Mouse (Mus musculus) limb, embryonic 15.5 days (tissue): ENCODE measurements around the gene Arhgef26. TPM values are rescaled to one million over a fixed set of nuclear protein-coding genes. Genes with fewer than 3 reads are reported as not detected.

ENCODE experiments used
- ATAC-seq: fragments of 200-750 bp; cut with Nextera tagmentation; 2 replicates; pipeline ENCODE4 v1.8.0; 2017; ENCODE audit warnings: low read depth, moderate TSS enrichment; ENCODE audit not compliant: insufficient number of reproducible peaks, low FRiP score, low TSS enrichment
- H3K27ac ChIP-seq: fragments of 300-500 bp; sonication (generic); 2 replicates; pipeline ENCODE4 v1.5.1; 2015; ENCODE audit warnings: moderate library complexity, mild to moderate bottlenecking, inconsistent platforms
- H3K27me3 ChIP-seq: fragments of 300-500 bp; sonication (generic); 2 replicates; pipeline ENCODE4 v1.6.1; 2015; ENCODE audit warnings: inconsistent platforms
- H3K36me3 ChIP-seq: fragments of 300-500 bp; sonication (generic); 2 replicates; pipeline ENCODE4 v1.6.1; 2015; ENCODE audit warnings: inconsistent platforms
- H3K4me1 ChIP-seq: fragments of 300-500 bp; sonication (generic); 2 replicates; pipeline ENCODE4 v1.6.1; 2015; ENCODE audit warnings: inconsistent platforms
- H3K4me2 ChIP-seq: fragments of 300-500 bp; sonication (generic); 2 replicates; pipeline ENCODE4 v1.6.1; 2015; ENCODE audit warnings: mild to moderate bottlenecking, inconsistent platforms
- H3K4me3 ChIP-seq: fragments of 300-500 bp; sonication (generic); 2 replicates; pipeline ENCODE4 v1.5.1; 2015; ENCODE audit warnings: mild to moderate bottlenecking, inconsistent platforms
- H3K9ac ChIP-seq: fragments of 300-500 bp; sonication (generic); 2 replicates; pipeline ENCODE4 v1.6.1; 2015; ENCODE audit warnings: inconsistent platforms
- H3K9me3 ChIP-seq: fragments of 300-500 bp; sonication (generic); 2 replicates; pipeline ENCODE4 v1.6.1; 2016; ENCODE audit warnings: inconsistent platforms
- WGBS: fragments of 180-500 bp; shearing (Covaris S2); methylation state at CpG from one replicate; pipeline ENCODE4 v1.1.7; 2015; 5-methylcytosine and 5-hydroxymethylcytosine counted together
- polyA plus RNA-seq: library from polyadenylated mRNA; unstranded; fragments of >200 nt; fragmentation: Nextera tagmentation; extraction: Ambion mirVana; gene quantifications from 2 replicates; pipeline ENCODE4 v1.2.1, GENCODE M21; 2015

Gene Arhgef26
- polyA plus RNA-seq, 1 experiment from 2014 or later, result 12.0 TPM

GRCm38 (mm10) chr3:62392636-62393035 lies 54.5 kb downstream of the Arhgef26 start:
- H3K9ac ChIP-seq, result no peak overlapping the region
- H3K27ac ChIP-seq, result peak overlapping the region; percentile 23; the same call in 1 of the 2 replicates
- H3K36me3 ChIP-seq, result 0 out of 2 replicates have a peak, but pooled peaks cover 1% of the 10 kb centered on the region
- no peaks in the 10 kb centered on the region for H3K27me3 ChIP-seq
- H3K4me3 ChIP-seq, result no peak overlapping the region
- ATAC-seq, result no peak
- H3K9me3 ChIP-seq, result no peaks in the 10 kb centered on the region
- peaks cover 26% of the 10 kb centered on the region; the same call in 1 of the 2 replicates for H3K4me1 ChIP-seq
- no peak overlapping the region for H3K4me2 ChIP-seq

DNA sequence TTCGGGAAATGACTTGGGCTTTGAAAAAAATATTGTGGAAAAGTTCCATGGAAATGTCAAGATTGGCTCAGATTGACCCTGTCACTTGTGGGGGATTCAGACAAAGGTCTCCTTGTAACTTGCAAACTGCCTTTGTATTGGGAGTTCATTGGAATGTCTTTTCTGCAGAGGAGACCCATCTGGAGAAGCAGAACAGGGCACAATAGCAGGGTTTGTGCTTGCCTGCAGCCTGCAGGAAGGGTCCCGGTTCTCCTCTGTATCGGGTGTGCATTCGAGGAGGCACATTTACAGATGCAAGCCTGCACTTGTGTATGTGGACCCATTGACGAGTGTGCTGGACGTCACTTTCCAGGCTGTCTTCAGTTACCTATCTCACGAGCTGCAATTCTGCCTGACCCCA lies 56.1 kb downstream of the Arhgef26 start:
- no peak for ATAC-seq
- no peaks in the 10 kb centered on the region for H3K36me3 ChIP-seq
- no peaks in the 10 kb centered on the region for H3K9me3 ChIP-seq
- peaks cover 31% of the 10 kb centered on the region; the same call in 1 of the 2 replicates for H3K4me1 ChIP-seq
- no peak overlapping the region for H3K4me2 ChIP-seq
- no peak overlapping the region for H3K27ac ChIP-seq
- H3K9ac ChIP-seq, result no peak overlapping the region
- no peak overlapping the region for H3K4me3 ChIP-seq
- no peaks in the 10 kb centered on the region for H3K27me3 ChIP-seq
- WGBS, result 58% methylated on average over 7 of the region's 7 CpGs

DNA sequence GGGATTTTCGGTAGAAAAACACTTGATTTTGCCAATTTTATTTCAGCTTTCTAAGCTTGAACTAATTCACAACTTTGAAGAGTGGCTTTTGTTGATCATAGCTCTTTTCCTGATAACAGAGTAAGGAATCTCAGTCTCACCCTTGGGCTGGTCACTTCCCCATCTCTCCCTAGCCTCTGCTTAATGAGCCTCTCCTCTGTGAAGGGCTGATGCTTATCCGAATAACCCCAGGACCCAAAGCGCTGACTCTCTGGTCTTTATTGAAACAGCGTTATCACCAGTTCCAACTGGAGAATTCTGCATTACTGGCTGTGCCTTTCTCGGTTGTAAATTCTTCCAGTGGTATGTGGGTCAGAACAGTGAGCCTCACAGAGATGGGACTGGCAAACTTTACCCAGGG lies 57.2 kb downstream of the Arhgef26 start:
- no peak overlapping the region for H3K27ac ChIP-seq
- 48% methylated on average over 5 of the region's 5 CpGs for WGBS

DNA sequence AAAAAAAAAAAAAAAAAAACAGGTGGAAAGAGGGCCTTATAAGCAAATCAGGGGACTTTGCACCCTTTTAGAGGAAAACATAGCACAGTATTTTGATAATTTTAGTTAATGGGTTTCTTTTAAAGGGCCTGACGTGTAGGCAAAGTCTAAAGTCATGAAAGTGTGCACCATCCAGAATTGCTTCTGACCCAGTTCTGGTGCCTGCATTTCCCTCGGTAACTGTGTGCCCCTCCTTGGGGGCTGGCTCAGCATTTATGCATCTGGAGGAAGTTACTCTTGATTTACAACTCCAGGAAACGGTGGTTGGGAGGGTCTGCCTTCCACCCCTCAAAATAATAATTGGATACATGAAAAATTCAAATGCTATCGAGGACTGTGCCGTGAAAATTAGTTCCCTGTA lies 58.0 kb downstream of the Arhgef26 start:
- no peaks in the 10 kb centered on the region for H3K36me3 ChIP-seq
- no peak overlapping the region for H3K4me2 ChIP-seq

More for the DNA sequence above, 57.2 kb downstream of the Arhgef26 start:
- H3K9ac ChIP-seq, result no peak overlapping the region
- no peak overlapping the region for H3K4me3 ChIP-seq
- ATAC-seq, result no peak
- H3K4me1 ChIP-seq, result peaks cover 31% of the 10 kb centered on the region; the same call in 1 of the 2 replicates
- H3K36me3 ChIP-seq, result no peaks in the 10 kb centered on the region
- no peaks in the 10 kb centered on the region for H3K27me3 ChIP-seq
- no peaks in the 10 kb centered on the region for H3K9me3 ChIP-seq
- H3K4me2 ChIP-seq, result no peak overlapping the region

GRCm38 (mm10) chr3:62398094-62398493 lies 60.0 kb downstream of the Arhgef26 start:
- Histone ChIP-seq H3K27me3 (no peaks in the 10 kb centered on the region), H3K4me3 (no peak overlapping the region), H3K27ac (peak overlapping the region; percentile 8; the same call in 1 of the 2 replicates), H3K9ac (no peak overlapping the region), H3K4me2 (no peak overlapping the region), H3K4me1 (peaks cover 23% of the 10 kb centered on the region; the same call in 1 of the 2 replicates), H3K9me3 (no peaks in the 10 kb centered on the region), H3K36me3 (no peaks in the 10 kb centered on the region)
- no peak for ATAC-seq

More for the DNA sequence above, 58.0 kb downstream of the Arhgef26 start:
- ATAC-seq, result no peak
- Histone ChIP-seq H3K27me3 (no peaks in the 10 kb centered on the region), H3K4me3 (no peak overlapping the region), H3K27ac (no peak overlapping the region), H3K4me1 (peaks cover 31% of the 10 kb centered on the region; the same call in 1 of the 2 replicates), H3K9me3 (no peaks in the 10 kb centered on the region), H3K9ac (no peak overlapping the region)
- 19% methylated on average over 5 of the region's 5 CpGs for WGBS

DNA sequence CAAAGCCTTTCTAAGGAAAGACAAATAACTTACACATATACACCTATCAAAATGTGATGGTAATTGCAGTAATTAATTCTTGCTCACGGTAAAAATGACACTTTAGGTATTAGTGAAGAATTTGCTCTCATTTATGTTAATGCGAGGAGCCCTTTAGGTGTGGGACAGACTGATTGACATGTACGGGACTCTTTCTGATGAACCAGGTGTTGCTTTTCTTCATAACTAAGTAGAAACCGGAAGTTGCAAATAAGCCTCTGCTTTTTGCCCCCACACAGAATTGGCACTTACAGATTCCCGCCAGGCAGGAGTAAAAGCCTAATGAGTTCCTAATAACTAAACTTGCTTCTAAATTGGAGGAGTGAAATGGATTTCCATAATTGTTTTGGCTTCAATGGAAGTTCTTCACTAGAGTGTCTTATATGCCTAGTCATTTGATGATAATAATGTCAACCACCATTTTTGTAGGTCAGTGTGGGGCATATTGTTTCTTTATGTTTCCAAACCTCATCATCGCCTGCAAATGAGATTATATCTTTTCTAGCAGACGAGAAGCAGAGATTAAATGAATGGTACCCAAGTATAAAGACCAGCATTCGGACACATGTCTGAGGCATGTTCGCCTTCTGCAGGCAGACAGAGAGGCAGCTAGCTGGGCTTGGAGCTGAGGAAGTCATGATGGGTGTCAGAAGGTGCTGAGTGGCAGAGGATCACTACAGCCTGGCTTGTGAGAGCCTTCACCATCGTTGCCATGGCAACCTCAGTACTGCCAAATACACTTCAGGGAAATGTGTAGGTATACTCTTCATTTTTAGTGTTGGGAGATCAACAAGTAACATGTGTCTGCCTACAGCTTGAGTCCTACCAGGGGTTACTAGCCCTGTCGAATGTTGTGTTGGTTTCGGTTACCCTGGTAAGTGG lies 61.9 kb downstream of the Arhgef26 start:
- Histone ChIP-seq H3K4me2 (no peak overlapping the region), H3K4me3 (no peak overlapping the region), H3K4me1 (peaks cover 19% of the 10 kb centered on the region; the same call in 1 of the 2 replicates), H3K9ac (no peak overlapping the region), H3K27me3 (no peaks in the 10 kb centered on the region), H3K36me3 (no peaks in the 10 kb centered on the region), H3K9me3 (no peaks in the 10 kb centered on the region), H3K27ac (no peak overlapping the region)
- ATAC-seq, result no peak
- 74% methylated on average over 12 of the region's 12 CpGs for WGBS

- 69% methylated on average over 2 of the region's 2 CpGs for WGBS
- Histone ChIP-seq H3K9me3 (no peaks in the 10 kb centered on the region), H3K4me2 (no peak overlapping the region), H3K4me3 (no peak overlapping the region), H3K9ac (no peak overlapping the region), H3K36me3 (no peaks in the 10 kb centered on the region), H3K27me3 (no peaks in the 10 kb centered on the region), H3K4me1 (peaks cover 5% of the 10 kb centered on the region; the same call in 1 of the 2 replicates), H3K27ac (no peak overlapping the region)
- no peak for ATAC-seq
Observed at GRCm38 (mm10) chr3:62402466-62402865, 64.3 kb downstream of the Arhgef26 start.

GRCm38 (mm10) chr3:62404477-62405246 lies 66.5 kb downstream of the Arhgef26 start:
- Histone ChIP-seq H3K27ac (no peak overlapping the region), H3K27me3 (no peaks in the 10 kb centered on the region), H3K9ac (no peak overlapping the region), H3K4me2 (no peak overlapping the region), H3K9me3 (no peaks in the 10 kb centered on the region), H3K36me3 (no peaks in the 10 kb centered on the region), H3K4me3 (no peak overlapping the region), H3K4me1 (no peaks in the 10 kb centered on the region)
- 82% methylated on average over 7 of the region's 7 CpGs for WGBS
- no peak for ATAC-seq

DNA sequence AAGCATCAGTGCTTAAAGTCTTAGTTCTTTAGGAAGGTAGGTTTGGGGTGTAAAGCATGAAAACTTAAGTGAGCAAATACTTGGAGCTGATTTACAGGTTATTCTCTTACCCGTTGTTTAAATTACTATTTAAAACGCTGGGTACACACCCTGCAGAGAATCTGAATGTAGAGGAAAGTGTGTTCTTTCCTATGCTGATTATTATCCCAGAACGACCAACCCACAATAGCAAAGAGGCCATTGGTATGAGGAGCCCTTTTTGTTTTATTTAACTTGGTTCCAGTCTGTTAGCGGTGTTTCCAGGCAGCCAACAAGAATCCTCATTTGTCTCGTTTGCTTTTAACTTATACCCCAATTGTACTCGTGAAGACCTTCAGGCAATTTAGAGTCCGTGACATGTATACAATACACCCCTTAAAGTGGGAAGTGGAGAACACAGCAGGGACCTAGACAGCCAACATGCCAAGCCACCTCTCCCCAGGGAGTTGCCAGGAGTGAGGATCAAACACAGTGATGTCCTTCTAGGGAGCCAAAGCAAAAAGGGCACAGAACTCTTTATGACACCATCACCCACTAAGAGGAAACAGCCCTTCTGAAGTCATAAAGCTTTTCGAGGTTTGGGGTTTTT lies 71.5 kb downstream of the Arhgef26 start:
- no peaks in the 10 kb centered on the region for H3K9me3 ChIP-seq
- peaks cover 4% of the 10 kb centered on the region; the same call in 1 of the 2 replicates for H3K4me1 ChIP-seq
- H3K4me3 ChIP-seq, result no peak overlapping the region
- H3K36me3 ChIP-seq, result no peaks in the 10 kb centered on the region
- H3K27ac ChIP-seq, result no peak overlapping the region
- H3K4me2 ChIP-seq, result no peak overlapping the region
- ATAC-seq, result no peak
- no peak overlapping the region for H3K9ac ChIP-seq
- no peaks in the 10 kb centered on the region for H3K27me3 ChIP-seq
- 42% methylated on average over 8 of the region's 8 CpGs for WGBS

DNA sequence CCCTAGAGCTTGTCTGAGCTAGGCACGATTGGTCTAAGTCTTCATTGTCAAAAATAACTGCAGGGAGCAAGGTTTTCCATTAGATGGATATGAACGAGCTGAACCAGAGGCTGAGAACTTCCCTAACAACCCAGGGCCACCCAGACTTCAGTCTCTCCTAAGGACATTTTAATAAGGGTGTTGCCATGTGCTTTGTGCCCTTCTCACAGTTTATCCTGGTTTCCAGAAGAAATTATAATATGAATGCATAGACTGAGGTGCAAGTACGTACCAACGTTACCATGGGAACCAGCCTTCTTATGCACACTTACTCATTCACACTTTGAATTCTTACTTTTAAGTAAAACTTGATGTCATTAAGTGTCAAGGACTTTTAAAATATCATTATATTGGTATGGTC lies 72.3 kb downstream of the Arhgef26 start:
- Histone ChIP-seq H3K36me3 (no peaks in the 10 kb centered on the region), H3K4me1 (peaks cover 4% of the 10 kb centered on the region; the same call in 1 of the 2 replicates), H3K9ac (no peak overlapping the region), H3K27me3 (no peaks in the 10 kb centered on the region), H3K4me3 (no peak overlapping the region), H3K27ac (no peak overlapping the region), H3K9me3 (no peaks in the 10 kb centered on the region), H3K4me2 (no peak overlapping the region)
- ATAC-seq, result no peak
- 81% methylated on average over 4 of the region's 4 CpGs for WGBS

GRCm38 (mm10) chr3:62412704-62413103 lies 74.6 kb downstream of the Arhgef26 start:
- H3K4me3 ChIP-seq, result no peak overlapping the region
- H3K9me3 ChIP-seq, result no peaks in the 10 kb centered on the region
- no peak overlapping the region for H3K4me2 ChIP-seq
- WGBS, result 45% methylated on average over 7 of the region's 7 CpGs
- no peak overlapping the region for H3K9ac ChIP-seq
- no peaks in the 10 kb centered on the region for H3K27me3 ChIP-seq
- no peak for ATAC-seq
- peak overlapping the region; percentile 18; the same call in 1 of the 2 replicates for H3K27ac ChIP-seq
- H3K4me1 ChIP-seq, result peaks cover 4% of the 10 kb centered on the region; the same call in 1 of the 2 replicates
- no peaks in the 10 kb centered on the region for H3K36me3 ChIP-seq
